Mouse (Mus musculus): Measurements from ENCODE around the gene Zfp169. TPM values are rescaled to one million over a fixed set of nuclear protein-coding genes. Genes with fewer than 3 reads are reported as not detected.

Zfp169 gene
- polyA plus RNA-seq, 1 experiment from 2014 or later = 6.8 TPM

- Histone ChIP-seq H3K36me3 (peaks cover 18% of the 10 kb centered on the region), H3K4me2 (replicated peaks) (no peak overlapping the region), H3K4me1 (peaks cover 14% of the 10 kb centered on the region), H3K9ac (replicated peaks) (no peak overlapping the region), H3K27ac (replicated peaks) (peak overlapping the region; percentile 22; the same call in 1 of the 2 replicates), H3K4me3 (no peak overlapping the region), H3K27me3 (no peaks in the 10 kb centered on the region), H3K9me3 (no peaks in the 10 kb centered on the region; the same call in 1 of the 2 replicates)
- no peak; the same call in 1 of the 2 replicates for ATAC-seq (replicated peaks)
- WGBS = 48% methylated on average over 4 of the region's 4 CpGs
Observed at GRCm38 (mm10) chr13:48498676-48499075, 14.6 kb downstream of the Zfp169 start.

DNA sequence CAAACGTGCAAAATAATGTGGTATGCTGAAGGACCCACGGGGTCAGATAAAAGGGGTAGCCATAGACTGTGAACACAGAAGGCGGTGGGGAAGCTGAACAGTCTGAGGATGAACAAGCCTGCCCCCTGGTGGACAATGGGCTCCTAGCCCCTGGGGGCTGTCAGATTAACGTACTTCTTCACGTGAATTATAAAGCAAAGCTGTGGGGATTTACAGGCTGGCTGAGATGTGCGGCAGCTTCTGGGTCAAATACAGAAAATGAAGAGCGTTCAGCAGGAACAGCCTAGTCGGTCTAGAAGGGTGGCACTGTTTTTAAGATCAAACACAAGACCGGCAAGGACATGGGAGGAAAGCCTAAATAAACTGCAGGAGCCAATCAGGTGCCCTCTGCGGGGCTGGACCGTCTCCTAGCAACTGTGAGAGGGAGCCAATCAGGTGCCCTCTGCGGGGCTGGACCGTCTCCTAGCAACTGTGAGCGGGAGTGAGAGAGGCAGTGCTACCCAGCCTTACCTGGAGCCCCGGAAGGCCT lies 15.5 kb downstream of the Zfp169 start:
- H3K4me1 ChIP-seq = peaks cover 14% of the 10 kb centered on the region
- 3% methylated on average over 15 of the region's 15 CpGs for WGBS
- 0 out of 2 replicates have a peak overlapping the region, but pooled peaks have one; percentile 23 for H3K9ac ChIP-seq (replicated peaks)
- peak overlapping the region; percentile 22; the same call in 1 of the 2 replicates for H3K27ac ChIP-seq (replicated peaks)
- H3K4me2 ChIP-seq (replicated peaks) = peak overlapping the region; percentile 38
- ATAC-seq (replicated peaks) = peak; percentile 99
- peak overlapping the region; percentile 34 for H3K4me3 ChIP-seq
- no peaks in the 10 kb centered on the region; the same call in 1 of the 2 replicates for H3K9me3 ChIP-seq
- H3K27me3 ChIP-seq = no peaks in the 10 kb centered on the region
- H3K36me3 ChIP-seq = peaks cover 16% of the 10 kb centered on the region

DNA sequence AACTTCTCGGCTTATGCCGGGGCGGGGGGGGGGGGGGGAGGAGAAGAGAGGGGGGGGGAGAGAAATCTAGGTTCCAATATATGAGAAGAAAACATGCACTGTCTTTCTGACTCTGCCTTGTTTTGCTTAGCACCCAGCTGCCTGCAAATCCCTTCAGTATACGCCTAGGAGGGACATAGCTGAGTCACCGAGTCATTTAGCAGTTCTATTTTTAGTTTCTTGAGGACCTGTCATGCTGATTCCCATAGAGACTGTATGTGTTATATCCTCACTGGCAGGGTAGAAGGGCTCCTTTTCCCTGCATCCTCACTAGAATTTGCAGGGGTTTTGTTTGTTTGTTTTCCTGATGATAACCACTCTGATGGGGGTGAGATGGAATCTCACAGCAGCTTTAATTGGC lies 20.1 kb downstream of the Zfp169 start:
- H3K36me3 ChIP-seq = peaks cover 51% of the 10 kb centered on the region

DNA sequence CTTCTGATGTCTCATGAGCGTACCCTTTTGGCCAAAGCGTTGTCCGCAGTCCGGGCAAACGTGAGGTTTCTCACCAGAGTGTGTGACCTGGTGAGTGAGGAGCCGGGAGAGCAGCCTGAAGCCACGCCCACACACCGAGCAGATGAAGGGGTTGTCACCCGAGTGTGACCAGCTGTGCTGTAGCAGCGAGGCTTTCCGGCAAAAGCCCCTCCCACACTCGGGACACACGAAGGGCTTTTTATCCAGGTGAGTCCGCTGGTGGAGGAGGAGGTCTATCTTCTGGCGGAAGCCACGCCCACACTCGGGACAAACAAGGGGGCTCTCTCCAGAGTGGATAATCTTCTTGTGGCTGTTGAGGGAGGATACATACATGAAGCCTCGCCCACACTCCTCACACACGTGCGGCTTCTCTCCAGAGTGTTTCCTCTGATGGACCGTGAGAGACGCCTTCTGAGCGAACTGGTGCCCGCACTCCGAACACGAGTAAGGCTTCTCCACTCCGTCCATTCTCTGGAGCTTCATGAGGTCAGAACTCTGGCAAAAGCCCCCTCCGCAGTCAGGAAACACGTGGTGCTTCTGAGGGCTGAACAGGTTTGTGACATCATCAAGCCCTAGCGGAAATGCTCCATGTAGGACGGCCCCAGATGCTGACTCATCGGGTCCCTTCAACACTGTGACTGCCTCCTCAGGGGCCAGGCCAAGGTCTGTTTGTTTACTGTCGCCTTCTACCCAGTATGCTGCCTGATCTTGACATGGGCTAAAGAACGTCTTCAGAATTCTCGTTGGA lies 22.7 kb downstream of the Zfp169 start:
- ATAC-seq (replicated peaks) = no peak
- H3K36me3 ChIP-seq = peaks cover 47% of the 10 kb centered on the region
- H3K27ac ChIP-seq (replicated peaks) = no peak overlapping the region
- H3K27me3 ChIP-seq = no peaks in the 10 kb centered on the region
- no peaks in the 10 kb centered on the region for H3K4me1 ChIP-seq
- no peak overlapping the region for H3K4me2 ChIP-seq (replicated peaks)
- 94% methylated on average over 35 of the region's 35 CpGs for WGBS
- H3K9ac ChIP-seq (replicated peaks) = no peak overlapping the region
- H3K9me3 ChIP-seq = no peaks in the 10 kb centered on the region; the same call in 1 of the 2 replicates
- no peak overlapping the region for H3K4me3 ChIP-seq

More for the DNA sequence above, 20.1 kb downstream of the Zfp169 start:
- Histone ChIP-seq H3K27me3 (no peaks in the 10 kb centered on the region), H3K9ac (replicated peaks) (no peak overlapping the region), H3K4me2 (replicated peaks) (no peak overlapping the region), H3K4me1 (peaks cover 5% of the 10 kb centered on the region), H3K4me3 (no peak overlapping the region), H3K27ac (replicated peaks) (no peak overlapping the region), H3K9me3 (no peaks in the 10 kb centered on the region; the same call in 1 of the 2 replicates)
- ATAC-seq (replicated peaks) = no peak
- 86% methylated on average over 4 of the region's 5 CpGs for WGBS

DNA sequence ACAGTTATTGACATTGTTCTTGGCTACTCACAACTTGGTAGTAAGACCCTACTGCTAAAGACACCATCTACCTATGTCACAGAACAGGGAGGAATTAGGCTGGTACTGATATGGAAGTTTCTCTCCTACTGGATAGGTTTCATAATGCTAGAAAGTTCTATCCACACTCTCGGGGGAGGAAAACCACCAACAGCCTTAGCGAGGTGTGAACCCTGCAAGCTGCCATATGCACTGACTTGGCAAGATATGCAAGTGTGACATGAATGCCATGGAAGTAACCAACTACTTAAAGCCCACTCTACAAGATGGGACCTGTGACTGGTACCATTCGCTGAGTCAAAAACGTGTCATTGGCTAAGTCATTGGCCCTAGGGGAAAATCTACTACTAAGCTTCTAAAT lies 29.6 kb downstream of the Zfp169 start:
- Histone ChIP-seq H3K4me1 (no peaks in the 10 kb centered on the region), H3K27ac (replicated peaks) (no peak overlapping the region), H3K4me2 (replicated peaks) (no peak overlapping the region), H3K27me3 (no peaks in the 10 kb centered on the region), H3K36me3 (no peaks in the 10 kb centered on the region), H3K4me3 (no peak overlapping the region), H3K9ac (replicated peaks) (no peak overlapping the region), H3K9me3 (no peaks in the 10 kb centered on the region)
- 91% methylated on average over 4 of the region's 4 CpGs for WGBS
- no peak for ATAC-seq (replicated peaks)

DNA sequence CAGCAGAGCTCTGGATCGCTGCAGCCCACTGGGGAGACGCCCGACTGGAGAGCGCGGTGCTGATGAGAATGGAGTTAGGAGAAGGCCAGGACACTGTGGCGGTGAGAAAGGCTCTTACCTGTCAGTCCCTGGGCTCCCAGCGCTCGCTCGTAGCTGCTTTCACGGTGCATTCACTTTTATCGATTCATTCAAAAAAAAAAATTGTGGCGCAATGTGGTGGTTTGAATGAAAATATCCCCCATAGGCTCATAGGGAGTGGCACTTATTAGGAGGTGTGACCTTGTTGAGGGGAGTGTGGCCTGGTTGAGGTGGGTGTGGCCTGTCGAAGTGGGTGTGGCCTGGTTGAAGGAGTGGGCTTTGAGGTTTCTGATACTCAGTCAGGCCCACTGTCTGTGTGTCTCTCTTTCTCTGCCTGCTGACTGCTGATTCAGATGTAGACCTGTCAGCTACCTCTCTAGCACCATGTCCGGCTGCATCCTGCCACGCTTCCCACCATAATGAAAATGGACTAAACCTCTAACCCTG lies 44.5 kb downstream of the Zfp169 start:
- 67% methylated on average over 15 of the region's 15 CpGs for WGBS
- H3K4me2 ChIP-seq (replicated peaks) = no peak overlapping the region
- H3K9me3 ChIP-seq = no peaks in the 10 kb centered on the region
- H3K4me3 ChIP-seq = no peak overlapping the region
- H3K9ac ChIP-seq (replicated peaks) = no peak overlapping the region
- H3K27me3 ChIP-seq = no peaks in the 10 kb centered on the region
- no peaks in the 10 kb centered on the region for H3K36me3 ChIP-seq
- ATAC-seq (replicated peaks) = no peak
- H3K27ac ChIP-seq (replicated peaks) = no peak overlapping the region
- H3K4me1 ChIP-seq = peaks cover 22% of the 10 kb centered on the region

DNA sequence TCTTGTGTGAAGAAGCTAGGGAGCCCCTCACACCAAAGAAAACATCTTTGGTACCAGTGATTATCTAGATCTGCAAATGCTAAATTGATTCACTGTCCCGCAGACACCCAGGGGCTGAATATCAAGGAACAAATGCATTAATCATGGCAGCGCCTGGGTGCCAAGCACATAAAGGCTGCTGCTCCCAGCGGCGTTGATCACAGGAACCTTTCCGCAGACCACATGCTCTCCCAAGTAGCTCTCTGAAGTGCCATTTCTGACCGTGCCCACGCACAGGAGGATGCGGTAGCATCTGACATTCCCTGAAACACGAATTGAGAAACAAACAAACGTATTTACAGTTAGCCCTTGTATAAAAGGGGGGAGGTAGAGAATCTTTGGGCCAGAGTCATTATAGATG lies 47.1 kb downstream of the Zfp169 start:
- 0 out of 2 replicates have a peak overlapping the region, but pooled peaks have one; percentile 12 for H3K9ac ChIP-seq (replicated peaks)
- ATAC-seq (replicated peaks) = no peak
- H3K9me3 ChIP-seq = no peaks in the 10 kb centered on the region
- peaks cover 22% of the 10 kb centered on the region for H3K4me1 ChIP-seq
- H3K36me3 ChIP-seq = no peaks in the 10 kb centered on the region
- no peak overlapping the region for H3K4me2 ChIP-seq (replicated peaks)
- H3K27me3 ChIP-seq = no peaks in the 10 kb centered on the region
- H3K4me3 ChIP-seq = no peak overlapping the region
- peak overlapping the region; percentile 30 for H3K27ac ChIP-seq (replicated peaks)
- 37% methylated on average over 10 of the region's 10 CpGs for WGBS

DNA sequence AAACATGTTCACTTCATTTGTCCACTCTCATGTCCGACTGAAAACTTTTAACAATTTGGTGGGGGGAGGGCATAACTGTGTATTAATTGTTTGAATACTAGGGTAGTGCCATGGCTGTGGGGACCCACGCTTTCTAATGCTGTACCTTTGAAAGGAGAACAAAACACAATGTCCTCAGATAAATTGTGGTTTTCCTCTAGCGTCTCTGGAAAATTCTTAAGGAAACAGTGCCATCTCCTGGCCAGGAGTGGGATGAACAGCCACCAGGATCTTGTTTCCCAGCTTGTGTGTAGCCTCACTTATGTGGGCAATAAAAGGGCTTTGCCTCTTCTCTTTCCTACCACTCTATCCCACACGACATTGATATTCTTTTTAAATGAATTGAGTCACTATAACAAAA lies 49.1 kb downstream of the Zfp169 start:
- Histone ChIP-seq H3K27me3 (no peaks in the 10 kb centered on the region), H3K9ac (replicated peaks) (no peak overlapping the region), H3K36me3 (no peaks in the 10 kb centered on the region), H3K4me1 (peaks cover 22% of the 10 kb centered on the region), H3K4me2 (replicated peaks) (no peak overlapping the region), H3K9me3 (no peaks in the 10 kb centered on the region), H3K4me3 (no peak overlapping the region), H3K27ac (replicated peaks) (peak overlapping the region; percentile 16; the same call in 1 of the 2 replicates)
- ATAC-seq (replicated peaks) = peak; percentile 73
- 3% methylated on average over 4 of the region's 4 CpGs for WGBS

GRCm38 (mm10) chr13:48459280-48459679 lies 54.0 kb downstream of the Zfp169 start:
- no peak overlapping the region for H3K4me2 ChIP-seq (replicated peaks)
- H3K36me3 ChIP-seq = no peaks in the 10 kb centered on the region
- WGBS = 93% methylated on average over 5 of the region's 5 CpGs
- H3K4me1 ChIP-seq = peaks cover 4% of the 10 kb centered on the region
- H3K27me3 ChIP-seq = no peaks in the 10 kb centered on the region
- H3K9ac ChIP-seq (replicated peaks) = no peak overlapping the region
- no peak overlapping the region for H3K27ac ChIP-seq (replicated peaks)
- H3K4me3 ChIP-seq = no peak overlapping the region
- no peaks in the 10 kb centered on the region for H3K9me3 ChIP-seq
- no peak for ATAC-seq (replicated peaks)

GRCm38 (mm10) chr13:48448119-48448518 lies 65.1 kb downstream of the Zfp169 start:
- Histone ChIP-seq H3K27ac (replicated peaks) (no peak overlapping the region), H3K9ac (replicated peaks) (no peak overlapping the region), H3K36me3 (no peaks in the 10 kb centered on the region), H3K4me3 (no peak overlapping the region), H3K4me1 (peaks cover 6% of the 10 kb centered on the region; the same call in 1 of the 2 replicates), H3K27me3 (no peaks in the 10 kb centered on the region), H3K9me3 (no peaks in the 10 kb centered on the region), H3K4me2 (replicated peaks) (no peak overlapping the region)
- WGBS = 60% methylated on average over 4 of the region's 4 CpGs
- no peak for ATAC-seq (replicated peaks)

DNA sequence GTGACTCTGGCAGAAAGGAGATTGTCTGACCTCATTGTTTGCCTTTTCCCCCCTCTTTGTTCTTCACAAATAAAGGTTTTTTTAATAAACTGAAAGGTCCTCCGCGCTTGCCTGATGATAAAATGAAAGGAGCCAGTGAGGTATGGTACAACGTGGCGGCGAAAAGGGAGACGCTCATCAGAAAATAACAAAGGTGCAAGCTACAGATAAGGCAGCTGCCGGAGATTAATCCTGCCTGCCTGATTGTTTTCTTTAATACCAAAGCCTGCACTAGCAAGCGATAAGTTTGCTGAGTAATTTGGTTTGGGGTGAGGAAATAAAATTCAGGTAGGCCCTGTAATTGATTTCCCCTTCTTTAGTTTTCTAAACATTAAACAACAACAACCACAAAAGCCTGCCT lies 69.3 kb downstream of the Zfp169 start:
- Histone ChIP-seq H3K4me1 (peaks cover 6% of the 10 kb centered on the region; the same call in 1 of the 2 replicates), H3K27me3 (no peaks in the 10 kb centered on the region), H3K9ac (replicated peaks) (no peak overlapping the region), H3K27ac (replicated peaks) (no peak overlapping the region), H3K9me3 (no peaks in the 10 kb centered on the region), H3K4me3 (no peak overlapping the region), H3K36me3 (no peaks in the 10 kb centered on the region), H3K4me2 (replicated peaks) (no peak overlapping the region)
- 12% methylated on average over 8 of the region's 8 CpGs for WGBS
- no peak for ATAC-seq (replicated peaks)

- ATAC-seq (replicated peaks) = no peak
- H3K36me3 ChIP-seq = no peaks in the 10 kb centered on the region
- 86% methylated on average over 5 of the region's 5 CpGs for WGBS
- H3K4me1 ChIP-seq = no peaks in the 10 kb centered on the region
- no peak overlapping the region for H3K9ac ChIP-seq (replicated peaks)
- no peaks in the 10 kb centered on the region for H3K9me3 ChIP-seq
- H3K27ac ChIP-seq (replicated peaks) = no peak overlapping the region
- no peak overlapping the region for H3K4me3 ChIP-seq
- no peak overlapping the region for H3K4me2 ChIP-seq (replicated peaks)
- H3K27me3 ChIP-seq = no peaks in the 10 kb centered on the region
Observed at GRCm38 (mm10) chr13:48438321-48438720, 74.9 kb downstream of the Zfp169 start.
